Mouse (Mus musculus) bone marrow, adult 2 months (tissue): Measurements from ENCODE around the gene Pgls. TPM values are rescaled to one million over a fixed set of nuclear protein-coding genes. Genes with fewer than 3 reads are reported as not detected.
A peak's percentile ranks its signal among the peaks of the same experiment; 100 is the strongest.

Experiments used
- H3K27ac ChIP-seq: fragments of 200-500 bp; 2 replicates; pipeline ENCODE4 v1.5.1; 2012; ENCODE audit warnings: low read depth, mild to moderate bottlenecking, control low read depth, inconsistent platforms, low read length; ENCODE audit not compliant: control insufficient read depth, poor library complexity, insufficient read depth
- H3K4me1 ChIP-seq: fragments of 200-500 bp; 2 replicates; pipeline ENCODE4 v1.6.1; 2011; ENCODE audit warnings: low read length; ENCODE audit not compliant: control insufficient read depth, insufficient read depth
- H3K4me3 ChIP-seq: fragments of 200-500 bp; replicated peaks from 2 replicates; pipeline ENCODE3; 2011; ENCODE audit warnings: mild to moderate bottlenecking, low read depth, low read length, control low read depth; ENCODE audit not compliant: control insufficient read depth
- CTCF ChIP-seq: fragments of 200-500 bp; IDR thresholded peaks from 2 replicates; pipeline ENCODE4 v1.5.1; 2011; ENCODE audit warnings: low read length, control low read depth; ENCODE audit not compliant: control insufficient read depth, insufficient read depth
- POLR2A ChIP-seq: fragments of 200-500 bp; IDR thresholded peaks from 2 replicates; pipeline ENCODE4 v1.6.1; 2011; ENCODE audit warnings: low read depth, mild to moderate bottlenecking, control low read depth, low read length, borderline replicate concordance; ENCODE audit not compliant: control insufficient read depth
- WGBS: fragments of 180-500 bp; shearing (Covaris S2); methylation state at CpG from one replicate; pipeline ENCODE4 v1.1.7; 2018; 5-methylcytosine and 5-hydroxymethylcytosine counted together
- polyA plus RNA-seq: library from polyadenylated mRNA; stranded (reverse); fragments of >200 nt; gene quantifications from 2 replicates; pipeline ENCODE4 v1.2.4, GENCODE M21; 2011; ENCODE audit warnings: low replicate concordance; ENCODE audit not compliant: missing spikeins, insufficient read depth, insufficient read length

The Pgls gene
- polyA plus RNA-seq, 1 experiment, result 147 TPM

DNA sequence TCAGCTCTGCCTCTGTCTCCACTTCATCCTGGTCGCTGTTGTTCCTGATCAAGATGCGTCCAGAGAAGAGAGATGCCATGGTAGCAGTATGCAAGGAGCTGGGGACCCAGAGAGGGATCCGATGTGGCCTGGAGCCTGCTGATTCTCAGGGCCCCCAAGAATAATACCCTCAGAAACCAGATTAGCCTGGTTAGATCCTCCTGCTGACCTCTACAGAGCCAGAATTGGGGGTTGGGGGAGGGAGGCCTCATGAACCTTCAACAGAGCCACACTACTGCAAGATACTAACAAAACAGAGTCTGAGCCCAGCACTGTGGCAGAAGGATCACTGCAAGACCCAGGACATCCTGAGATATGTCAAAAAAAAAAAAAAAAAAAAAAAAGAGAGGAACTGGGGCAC, 25.5 kb upstream of the Pgls start, which contains the start of gene Nxnl1:
TSS of gene Nxnl1 (minus strand) at position 101 of the 400 bp plus-strand sequence.
- Histone ChIP-seq H3K4me3 (no peak within 1 kb of the TSS), H3K4me1 (peaks cover 3% of the 10 kb centered on the region)
- 80% methylated on average over 3 of the region's 3 CpGs for WGBS

DNA sequence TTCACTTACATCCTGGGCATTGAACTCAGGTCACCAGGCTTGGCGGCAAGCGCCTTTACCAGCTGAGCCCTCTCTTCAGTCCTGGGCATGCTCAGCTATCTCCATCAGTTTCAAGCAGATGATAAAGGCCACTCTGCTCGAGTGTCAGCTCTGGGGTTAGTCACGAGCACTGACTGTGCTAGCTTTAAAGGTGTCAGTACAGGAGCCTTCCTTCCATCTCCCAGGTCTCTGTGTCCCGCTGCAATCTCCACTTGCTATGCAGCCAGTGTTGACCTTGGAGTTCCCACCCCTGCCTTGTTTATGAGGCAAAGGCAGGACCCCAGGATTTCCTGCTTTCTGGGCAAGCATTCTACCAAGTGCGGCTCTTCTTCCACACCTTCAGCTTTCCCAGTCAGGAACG, 24.4 kb upstream of the Pgls start:
- TF ChIP-seq POLR2A (no peak), CTCF (no peak)
- H3K27ac ChIP-seq, result no peak overlapping the region
- WGBS, result 79% methylated on average over 7 of the region's 7 CpGs
- H3K4me3 ChIP-seq, result no peak overlapping the region
- H3K4me1 ChIP-seq, result peaks cover 3% of the 10 kb centered on the region

More for the DNA sequence above, 25.5 kb upstream of the Pgls start, which contains the start of gene Nxnl1:
- TF ChIP-seq CTCF (no peak), POLR2A (no peak)
- H3K27ac ChIP-seq, result no peak within 1 kb of the TSS

DNA sequence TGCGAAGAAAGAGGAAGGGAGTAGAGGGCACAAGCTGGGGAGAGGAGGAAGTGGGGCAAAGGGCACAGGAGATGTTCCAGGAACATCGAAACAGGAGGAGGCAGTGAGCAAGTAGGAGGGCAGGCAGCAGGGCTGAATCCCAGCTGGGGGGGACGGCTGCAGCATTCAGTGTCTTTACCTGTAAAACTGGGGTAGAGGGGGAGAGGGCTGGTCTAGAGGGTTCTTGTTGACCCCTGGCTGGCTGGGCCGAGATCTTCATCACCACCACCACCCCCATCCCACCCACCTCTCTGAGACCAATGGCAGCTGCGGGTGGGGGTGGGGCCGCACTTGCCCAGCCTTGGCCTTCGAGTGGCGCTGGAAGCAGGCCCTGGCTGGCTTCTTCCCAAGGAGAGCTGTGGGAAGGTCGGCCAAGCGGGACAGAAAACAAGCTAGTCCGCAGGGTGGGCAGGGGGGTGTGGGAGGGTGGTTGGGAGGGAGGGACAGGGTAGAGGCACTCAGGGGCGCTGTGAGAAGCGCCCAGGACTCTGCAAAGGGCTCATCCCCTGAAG, 23.5 kb upstream of the Pgls start, which contains the start of gene Slc27a1:
TSS of gene Slc27a1 (plus strand) at position 496 of the 551 bp plus-strand sequence.
- H3K27ac ChIP-seq, result no peak within 1 kb of the TSS
- WGBS, result 41% methylated on average over 13 of the region's 13 CpGs
- H3K4me1 ChIP-seq, result peaks cover 3% of the 10 kb centered on the region
- H3K4me3 ChIP-seq, result peak within 1 kb of the TSS; percentile 79
- TF ChIP-seq POLR2A (no peak), CTCF (no peak)

DNA sequence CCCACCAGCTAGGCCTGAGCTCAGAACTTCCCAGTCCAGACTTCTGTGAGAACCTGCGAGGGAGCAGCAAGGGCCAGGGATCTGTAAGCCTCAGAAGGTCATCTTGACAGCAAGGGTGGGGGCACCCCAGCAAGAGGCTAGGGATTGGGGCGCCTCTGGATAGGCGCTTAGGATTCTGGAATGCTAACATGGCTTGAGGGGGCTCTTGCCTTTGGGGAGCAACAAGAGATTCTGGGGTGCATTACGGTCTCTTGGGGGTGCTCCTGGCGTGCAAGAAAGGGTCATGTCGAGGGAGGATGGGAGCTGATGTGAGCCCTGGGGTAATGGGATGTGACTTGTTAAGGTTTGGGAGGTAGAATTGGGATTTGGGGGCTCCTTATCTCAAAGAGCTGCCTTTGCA, 23.0 kb upstream of the Pgls start:
- WGBS, result 69% methylated on average over 6 of the region's 6 CpGs
- Histone ChIP-seq H3K4me1 (peaks cover 3% of the 10 kb centered on the region), H3K4me3 (no peak overlapping the region), H3K27ac (no peak overlapping the region)
- TF ChIP-seq CTCF, result no peak
- no peak for TF ChIP-seq POLR2A

DNA sequence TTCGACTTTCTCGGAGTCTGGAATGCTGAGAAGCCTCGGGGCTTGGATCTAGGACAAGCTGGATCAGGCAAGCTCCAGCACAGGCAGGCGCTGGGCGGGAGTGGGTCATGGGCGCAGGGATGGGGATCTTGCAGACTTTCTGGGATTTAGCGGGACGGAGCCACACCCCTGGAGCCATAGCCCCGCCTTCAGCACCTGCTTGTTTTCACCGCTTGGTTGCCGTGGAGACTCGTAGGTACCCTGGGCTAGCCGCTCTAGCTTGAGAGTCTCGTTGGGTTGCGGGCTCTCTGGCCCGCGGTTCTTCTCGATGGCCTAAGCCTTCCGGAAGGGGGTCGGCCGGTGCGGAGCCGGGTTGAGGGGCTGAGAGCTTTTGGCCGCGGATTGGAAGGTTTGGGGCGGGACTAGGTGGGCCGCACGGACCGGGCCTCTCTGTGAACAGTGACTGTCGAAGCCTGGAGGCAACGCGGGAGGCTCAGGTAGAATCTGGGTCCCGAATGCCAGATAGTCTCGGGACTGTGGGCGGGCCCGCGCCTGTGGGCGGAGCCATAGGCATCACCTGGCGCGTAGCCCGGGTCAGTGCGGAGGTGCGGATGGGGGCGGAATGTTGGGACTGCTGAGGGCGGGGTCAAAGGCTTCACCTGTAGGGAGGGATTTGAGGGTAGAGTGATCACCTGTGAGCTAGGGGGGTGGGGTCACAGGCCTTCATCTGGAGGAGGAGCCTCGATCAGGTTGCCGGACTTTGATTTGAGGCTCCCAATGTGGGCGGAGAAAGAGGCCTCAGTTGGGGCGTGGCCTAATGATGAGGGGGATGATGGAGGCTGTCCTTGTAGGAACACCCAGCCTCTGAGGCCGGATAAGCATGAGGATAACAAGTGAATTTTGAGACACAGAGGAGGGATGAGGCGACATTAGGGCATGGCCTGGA, 22.3 kb upstream of the Pgls start:
- no peak overlapping the region for H3K27ac ChIP-seq
- TF ChIP-seq POLR2A, result no peak
- TF ChIP-seq CTCF, result no peak
- peaks cover 3% of the 10 kb centered on the region for H3K4me1 ChIP-seq
- peak overlapping the region; percentile 79 for H3K4me3 ChIP-seq
- 6% methylated on average over 51 of the region's 51 CpGs for WGBS

DNA sequence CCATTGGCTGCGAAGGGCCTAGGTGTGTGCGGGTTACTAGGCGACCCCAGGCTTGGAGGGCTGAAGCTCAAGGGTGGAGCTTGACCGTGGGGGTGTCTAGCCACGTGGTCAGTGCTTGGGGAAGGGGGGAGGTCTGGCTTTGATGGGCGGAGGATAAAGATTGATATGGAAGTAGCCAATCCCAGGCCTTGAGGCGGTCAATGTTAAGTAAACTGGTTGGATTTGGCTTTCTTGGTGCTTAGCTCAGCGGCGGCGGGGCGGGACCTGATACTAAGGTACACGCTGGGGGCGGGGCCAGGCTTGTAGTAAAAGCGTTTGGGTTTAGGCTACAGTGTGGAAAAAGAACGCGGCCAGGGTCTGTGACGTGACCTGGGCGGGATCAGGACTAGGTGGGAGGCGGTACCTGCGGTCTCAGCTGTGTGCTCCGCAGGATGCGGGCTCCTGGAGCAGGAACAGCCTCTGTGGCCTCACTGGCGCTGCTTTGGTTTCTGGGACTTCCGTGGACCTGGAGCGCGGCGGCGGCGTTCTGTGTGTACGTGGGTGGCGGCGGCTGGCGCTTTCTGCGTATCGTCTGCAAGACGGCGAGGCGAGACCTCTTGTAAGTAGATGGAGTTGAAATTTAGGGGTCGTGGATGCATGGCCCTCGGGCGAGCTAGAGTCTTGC, 21.6 kb upstream of the Pgls start:
- under 1% methylated on average over 41 of the region's 41 CpGs for WGBS
- Histone ChIP-seq H3K4me1 (peaks cover 3% of the 10 kb centered on the region), H3K4me3 (peak overlapping the region; percentile 79), H3K27ac (no peak overlapping the region)
- no peak for TF ChIP-seq POLR2A

DNA sequence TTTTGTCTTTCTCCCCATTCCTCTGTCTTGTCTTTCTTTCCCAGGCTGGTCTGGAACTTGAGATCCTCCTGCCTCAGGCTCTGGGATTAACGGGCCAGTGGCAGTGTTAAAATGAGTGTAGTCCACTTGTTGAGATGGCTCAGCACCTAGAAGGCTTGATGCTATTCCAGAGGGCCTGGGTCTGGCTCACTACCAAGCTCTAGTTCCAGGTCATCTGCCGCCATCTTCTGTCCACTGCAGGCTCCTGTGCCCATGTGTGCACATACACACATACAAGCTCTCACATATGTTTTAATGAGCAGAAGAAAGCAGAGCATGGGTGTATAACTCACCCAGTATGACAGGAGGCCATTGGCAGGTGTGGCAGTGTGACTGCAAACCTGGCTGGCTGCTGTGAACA, 19.9 kb upstream of the Pgls start:
- no peak for TF ChIP-seq POLR2A
- no peak for TF ChIP-seq CTCF
- no peak overlapping the region for H3K27ac ChIP-seq
- no peak overlapping the region for H3K4me3 ChIP-seq
- peaks cover 3% of the 10 kb centered on the region for H3K4me1 ChIP-seq
- 76% methylated on average over 2 of the region's 2 CpGs for WGBS
